Mouse (Mus musculus) spleen, adult 18-20 months (tissue): ENCODE results near the gene Polr2j.

Experiments
- DNase-seq, 2 experiments: peaks; one replicate each; pipeline ENCODE4 v3.0.0; 2022; ENCODE audit warnings: mixed read lengths in 2 of 2

Gene Polr2j

GRCm38 (mm10) chr5:136115891-136116783 is at the start of gene Polr2j:
Gene Polr2j (plus strand): TSS chr5:136116631.
- peak; percentile 91 to 98 for DNase-seq

- DNase-seq: no peak
Measured at GRCm38 (mm10) chr5:136069411-136069810, 47.0 kb upstream of the Polr2j start.

- DNase-seq: no peak
Measured at GRCm38 (mm10) chr5:136073051-136073450, 43.4 kb upstream of the Polr2j start.

DNA sequence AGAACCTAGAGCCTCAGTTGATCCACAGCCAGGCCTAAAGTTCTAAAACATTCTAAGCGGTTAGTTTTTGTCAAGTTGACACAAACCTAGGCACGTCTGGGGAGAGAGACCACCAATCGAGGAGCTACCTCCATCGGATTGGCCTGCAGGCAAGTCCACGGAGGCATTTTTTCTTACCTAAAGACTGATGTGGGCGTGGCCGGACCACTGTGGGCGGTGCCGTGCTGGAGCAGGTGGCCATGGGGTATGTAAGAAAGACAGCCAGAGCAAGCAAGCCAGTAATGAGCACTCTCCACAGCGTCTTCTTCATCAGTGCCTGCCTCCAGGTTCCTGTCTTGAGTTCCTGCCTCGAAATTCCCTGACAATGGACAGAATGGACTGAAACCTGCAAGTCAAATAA is 42.9 kb upstream of the Polr2j start:
- DNase-seq: no peak

- no peak for DNase-seq
Measured at GRCm38 (mm10) chr5:136075076-136075475, 41.4 kb upstream of the Polr2j start.

GRCm38 (mm10) chr5:136076284-136076683 is 40.1 kb upstream of the Polr2j start:
- DNase-seq: no peak

DNA sequence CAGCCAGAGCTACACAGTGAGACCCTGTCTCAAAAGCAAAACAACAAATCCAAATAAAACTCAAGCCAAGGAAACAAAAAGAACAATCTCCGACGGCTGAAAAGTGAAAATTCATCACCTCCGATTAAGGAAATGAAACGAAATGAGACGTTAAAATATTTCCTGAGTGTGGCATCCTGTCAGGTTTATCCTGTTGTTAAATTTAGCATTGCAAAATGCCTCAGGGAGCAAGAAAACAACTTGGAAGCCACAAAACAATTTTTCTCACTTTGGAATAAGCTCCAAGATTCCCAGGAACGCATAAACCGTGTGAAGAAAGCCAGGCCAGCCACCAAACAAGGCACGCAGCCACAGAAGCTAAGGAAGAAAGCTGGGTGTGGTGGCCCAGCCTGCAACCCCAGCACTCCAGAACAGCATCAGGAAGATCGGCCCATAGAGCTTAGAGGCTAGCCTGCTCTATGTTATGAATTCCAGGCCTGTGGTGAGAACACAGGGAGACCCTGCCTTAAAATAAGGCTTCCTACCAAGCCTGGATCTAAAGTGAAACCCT is 39.4 kb upstream of the Polr2j start:
- no peak for DNase-seq

- no peak for DNase-seq
Measured at GRCm38 (mm10) chr5:136078136-136078535, 38.3 kb upstream of the Polr2j start.

GRCm38 (mm10) chr5:136082345-136082744 is 34.1 kb upstream of the Polr2j start:
- no peak for DNase-seq

GRCm38 (mm10) chr5:136083669-136084107 is 32.7 kb upstream of the Polr2j start, which contains the start of gene Rasa4:
Gene Rasa4 (plus strand): TSS chr5:136083916.
- DNase-seq: peak; percentile 91 to 93

GRCm38 (mm10) chr5:136084144-136084881 is 32.1 kb upstream of the Polr2j start:
- peak in 1 of 2 experiments; percentile 28 for DNase-seq

DNA sequence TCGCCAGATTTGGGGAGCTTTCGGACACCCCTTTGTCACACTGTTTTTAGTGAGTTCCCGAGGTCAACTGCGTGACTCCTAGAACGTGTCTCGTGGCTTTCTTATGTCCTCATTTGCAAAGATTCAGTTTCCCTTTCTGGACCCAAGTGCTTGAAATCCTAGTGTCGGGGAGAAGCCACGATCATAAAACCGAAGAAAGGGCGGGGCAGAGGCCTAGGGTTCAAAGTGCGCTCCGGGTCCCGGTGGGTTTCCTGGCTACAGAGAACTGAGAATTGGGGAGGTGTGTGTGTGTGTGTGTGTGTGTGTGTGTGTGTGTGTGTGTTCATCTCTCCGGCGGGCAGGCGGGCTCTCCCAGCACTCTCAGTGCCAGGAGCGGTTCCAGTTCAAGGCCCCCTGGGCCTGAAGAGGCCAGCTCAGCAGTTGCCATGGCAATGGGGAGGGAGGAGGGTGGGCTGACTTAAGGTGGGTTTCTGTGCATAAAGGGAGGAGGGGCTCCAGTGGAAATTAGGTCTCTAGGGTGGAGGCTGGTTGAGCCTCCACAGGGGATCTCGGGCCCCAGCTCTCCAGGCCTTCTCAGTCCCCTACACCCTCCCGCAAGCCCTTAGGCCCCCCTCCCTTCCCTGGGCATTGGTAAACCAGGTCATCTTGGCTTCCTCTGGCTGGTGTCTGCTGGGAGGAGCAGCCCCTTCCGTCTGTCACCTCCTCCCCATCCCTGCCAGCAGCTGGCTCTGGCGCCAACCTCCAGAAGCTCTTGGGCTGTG is 31.4 kb upstream of the Polr2j start:
- DNase-seq: peak in 1 of 2 experiments; percentile 45

- DNase-seq: no peak
Measured at GRCm38 (mm10) chr5:136086290-136086689, 30.1 kb upstream of the Polr2j start.

- no peak for DNase-seq
Measured at GRCm38 (mm10) chr5:136088821-136089575, 27.4 kb upstream of the Polr2j start.

GRCm38 (mm10) chr5:136091927-136092326 is 24.5 kb upstream of the Polr2j start:
- no peak for DNase-seq

DNA sequence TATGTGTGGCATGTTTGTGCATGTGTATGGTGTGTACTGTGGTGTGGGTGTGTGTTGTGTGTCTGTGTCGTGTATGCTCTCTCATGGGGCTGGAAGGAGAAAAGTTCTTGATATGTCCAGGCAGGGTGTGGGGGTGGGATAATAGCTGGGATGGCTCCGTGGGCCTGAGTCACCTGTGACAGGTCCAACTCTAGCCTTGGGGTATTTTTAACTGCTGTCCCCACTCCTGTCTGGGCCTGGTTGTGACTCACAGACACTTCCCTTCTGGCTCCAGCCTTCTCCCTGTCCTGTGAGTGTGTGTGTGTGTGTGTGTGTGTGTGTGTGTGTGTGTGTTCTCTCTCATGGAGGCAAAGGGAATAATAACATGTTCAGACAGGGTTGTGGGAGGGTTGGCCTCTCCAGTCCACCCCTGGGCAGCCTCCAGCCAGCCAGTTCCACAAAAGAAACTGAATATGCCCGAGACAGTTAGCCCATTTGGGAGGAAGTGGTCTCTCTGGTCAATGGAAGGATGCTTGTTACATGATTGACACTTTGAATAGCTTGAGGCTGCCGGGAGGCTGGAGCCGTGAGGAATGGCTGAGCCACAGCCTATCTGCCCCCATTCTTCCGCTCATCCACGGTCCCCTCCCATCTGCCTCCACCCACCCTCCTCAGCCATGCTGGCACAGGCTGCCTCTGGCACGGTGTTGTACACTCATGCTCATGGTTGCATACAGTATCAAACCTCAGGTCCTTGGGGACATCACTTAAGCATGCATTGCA is 22.0 kb upstream of the Polr2j start:
- no peak for DNase-seq

GRCm38 (mm10) chr5:136095089-136095488 is 21.3 kb upstream of the Polr2j start:
- DNase-seq: no peak

GRCm38 (mm10) chr5:136098536-136098935 is 17.9 kb upstream of the Polr2j start:
- DNase-seq: no peak

GRCm38 (mm10) chr5:136102099-136102820 is 14.2 kb upstream of the Polr2j start:
- peak; percentile 34 to 56 for DNase-seq

DNA sequence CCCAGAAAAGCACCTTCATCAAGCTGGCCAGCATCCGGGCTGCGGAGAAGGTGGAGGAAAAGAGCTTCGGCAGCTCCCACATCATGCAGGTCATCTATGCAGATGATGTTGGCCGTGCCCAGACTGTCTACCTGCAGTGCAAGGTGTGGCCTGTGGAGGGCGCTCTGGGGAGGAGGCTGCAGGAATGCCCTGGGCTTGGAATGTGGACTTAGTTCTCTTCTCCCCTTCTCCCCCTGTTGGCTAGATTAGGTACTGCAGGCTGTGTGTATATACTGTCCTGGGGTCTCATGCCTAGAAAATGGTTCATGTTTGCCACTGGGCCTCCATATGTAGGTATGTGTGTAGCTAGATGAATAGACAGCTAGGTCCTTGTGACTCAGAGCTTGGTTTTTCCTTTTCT is 11.9 kb upstream of the Polr2j start:
- DNase-seq: peak in 1 of 2 experiments; percentile 17
